Mouse (Mus musculus) c-Kit-positive CD71-positive TER-119-negative erythroid progenitor cells, embryonic 14.5 days (primary cell): ENCODE data around the gene Msrb3.

Experiments
- DNase-seq: peaks from one replicate; pipeline ENCODE4 v3.0.0-alpha.2; 2013; ENCODE audit warnings: low read depth

The Msrb3 gene

DNA sequence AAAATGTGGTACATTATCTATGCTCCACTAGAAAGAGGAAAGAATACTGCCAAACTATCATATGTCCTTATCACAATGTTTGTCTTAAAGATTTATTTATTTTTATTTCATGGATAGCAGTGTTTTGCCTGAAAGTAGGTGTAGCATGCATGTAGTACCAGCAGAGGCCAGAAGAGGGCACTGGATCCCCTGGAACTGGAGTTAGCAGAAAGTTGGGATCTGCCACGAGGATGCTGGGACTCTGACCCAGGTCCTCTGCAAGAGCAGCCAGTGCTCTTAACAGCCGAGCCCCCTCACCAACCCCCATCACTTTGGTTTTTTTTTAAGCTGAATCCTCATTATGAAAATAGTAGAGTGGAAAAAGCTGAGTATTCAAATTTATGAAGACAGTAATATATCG is 37.7 kb downstream of the Msrb3 start:
- DNase-seq = no peak

DNA sequence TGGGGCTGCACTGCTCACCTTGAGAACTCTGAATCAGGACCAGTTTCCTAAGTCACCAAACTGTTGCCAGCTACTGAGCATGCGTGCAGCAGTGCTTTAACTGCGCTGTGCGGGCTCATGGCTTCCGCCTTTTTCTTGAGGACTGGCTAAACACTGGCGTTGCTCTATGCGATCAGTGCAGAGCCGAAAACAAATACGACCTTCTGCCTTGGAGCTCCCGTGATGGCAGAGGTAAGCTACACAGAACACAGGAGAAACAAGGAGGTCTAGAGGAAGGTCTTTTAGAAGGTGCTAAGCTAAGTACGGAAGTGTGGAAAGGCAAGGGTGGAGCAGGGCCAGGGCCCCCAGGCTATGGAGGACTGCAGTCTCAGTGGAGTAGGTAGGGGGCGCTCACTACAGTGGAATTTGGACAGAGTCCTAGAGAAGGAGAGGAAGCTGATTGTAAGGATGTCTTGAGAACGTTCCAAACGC is 41.3 kb downstream of the Msrb3 start:
- DNase-seq = peak; percentile 28

GRCm38 (mm10) chr10:120854329-120854728 is 44.6 kb downstream of the Msrb3 start:
- no peak for DNase-seq

- no peak for DNase-seq
Observed at GRCm38 (mm10) chr10:120853816-120854215, 45.1 kb downstream of the Msrb3 start.

- DNase-seq = no peak
Observed at GRCm38 (mm10) chr10:120851196-120851781, 47.6 kb downstream of the Msrb3 start.

DNA sequence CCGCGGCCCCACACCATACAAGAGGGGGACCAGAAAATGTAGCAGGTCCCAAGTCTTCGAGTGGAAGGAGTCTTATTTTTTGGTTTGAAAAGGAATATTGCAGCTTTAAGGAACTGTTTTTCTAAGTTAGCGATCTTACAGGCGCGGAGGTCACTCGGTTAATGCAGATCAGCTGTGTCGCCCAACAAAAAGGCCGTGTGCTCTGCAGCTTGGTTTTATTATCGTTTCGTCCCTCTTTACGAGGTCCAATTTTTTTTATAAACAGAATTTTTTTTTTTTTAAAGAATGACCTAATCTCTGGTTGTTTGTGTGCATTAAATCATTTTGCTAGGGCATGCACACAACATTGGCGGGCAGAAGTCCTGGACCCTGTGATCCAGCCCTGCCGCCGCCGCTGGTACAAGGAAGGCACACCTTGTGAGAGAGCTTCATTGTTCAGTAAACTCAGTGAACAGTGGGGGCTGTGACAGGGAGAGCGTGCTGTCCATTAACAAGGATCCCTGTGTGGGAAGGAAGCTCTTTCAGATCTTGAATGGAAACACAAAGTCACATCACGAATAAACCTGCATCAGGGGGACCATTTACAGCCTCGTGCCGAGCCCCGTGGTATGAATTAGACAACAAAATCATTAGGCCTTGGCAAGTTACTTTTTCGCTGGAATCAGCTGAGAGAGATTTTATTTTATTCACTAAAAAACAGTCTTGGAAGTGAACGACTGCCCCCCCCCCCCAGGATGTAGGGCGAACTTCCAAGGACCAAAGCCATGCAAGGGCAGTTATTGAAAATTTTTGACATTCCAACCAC is 48.3 kb downstream of the Msrb3 start:
- DNase-seq = no peak

DNA sequence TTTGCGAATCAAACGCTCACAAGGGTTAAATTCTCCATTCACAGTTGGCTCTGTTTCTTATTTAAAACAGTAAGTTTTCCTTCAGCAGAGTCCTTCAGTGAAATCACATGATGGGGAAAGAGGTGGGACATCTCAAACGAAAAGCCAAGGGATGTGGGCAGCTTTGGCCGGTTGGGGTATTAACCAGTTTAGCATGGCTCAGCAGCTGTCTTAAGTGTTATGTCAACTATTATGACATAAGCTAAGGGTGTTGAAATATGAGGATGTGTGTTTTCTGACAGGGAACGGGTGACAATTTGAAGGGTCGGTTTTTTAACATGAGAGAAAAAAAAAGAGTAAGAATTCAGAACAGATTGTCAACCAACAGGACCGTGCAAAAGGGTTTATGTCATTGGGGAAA is 50.2 kb downstream of the Msrb3 start:
- no peak for DNase-seq

- DNase-seq = no peak
Observed at GRCm38 (mm10) chr10:120847785-120848184, 51.1 kb downstream of the Msrb3 start.

- DNase-seq = no peak
Observed at GRCm38 (mm10) chr10:120839966-120840365, 58.9 kb downstream of the Msrb3 start.

GRCm38 (mm10) chr10:120834531-120834930 is 64.4 kb downstream of the Msrb3 start:
- DNase-seq = no peak

- DNase-seq = no peak
Observed at GRCm38 (mm10) chr10:120833836-120834235, 65.1 kb downstream of the Msrb3 start.

- no peak for DNase-seq
Observed at GRCm38 (mm10) chr10:120827761-120828160, 71.1 kb downstream of the Msrb3 start.

GRCm38 (mm10) chr10:120826795-120827669 is 71.9 kb downstream of the Msrb3 start:
- DNase-seq = no peak

- DNase-seq = no peak
Observed at GRCm38 (mm10) chr10:120826381-120826780, 72.5 kb downstream of the Msrb3 start.

DNA sequence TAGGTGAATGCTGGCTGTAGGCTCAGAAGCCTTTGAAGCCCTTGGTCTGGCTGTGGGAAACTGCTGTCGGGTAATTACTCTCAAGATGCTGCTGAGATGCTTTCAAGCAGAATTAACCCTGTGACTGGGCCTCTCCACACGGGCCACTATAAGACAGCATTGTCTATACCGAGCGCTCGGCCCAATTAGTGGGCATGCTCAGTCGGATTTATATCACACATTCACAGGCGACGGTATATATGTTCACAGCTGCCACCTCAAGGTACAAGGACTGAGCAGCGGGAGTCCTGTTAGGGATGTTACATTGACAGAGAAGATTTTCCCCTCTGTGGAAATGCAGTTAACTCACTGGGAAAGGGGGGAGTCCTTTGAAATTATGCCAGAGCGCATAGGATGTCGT is 73.3 kb downstream of the Msrb3 start:
- no peak for DNase-seq

- DNase-seq = no peak
Observed at GRCm38 (mm10) chr10:120821491-120822358, 77.2 kb downstream of the Msrb3 start.

- DNase-seq = no peak
Observed at GRCm38 (mm10) chr10:120820781-120821300, 78.1 kb downstream of the Msrb3 start.

GRCm38 (mm10) chr10:120815290-120815689 is 83.6 kb downstream of the Msrb3 start:
- DNase-seq = no peak

GRCm38 (mm10) chr10:120811796-120812443 is 87.0 kb downstream of the Msrb3 start:
- DNase-seq = no peak

DNA sequence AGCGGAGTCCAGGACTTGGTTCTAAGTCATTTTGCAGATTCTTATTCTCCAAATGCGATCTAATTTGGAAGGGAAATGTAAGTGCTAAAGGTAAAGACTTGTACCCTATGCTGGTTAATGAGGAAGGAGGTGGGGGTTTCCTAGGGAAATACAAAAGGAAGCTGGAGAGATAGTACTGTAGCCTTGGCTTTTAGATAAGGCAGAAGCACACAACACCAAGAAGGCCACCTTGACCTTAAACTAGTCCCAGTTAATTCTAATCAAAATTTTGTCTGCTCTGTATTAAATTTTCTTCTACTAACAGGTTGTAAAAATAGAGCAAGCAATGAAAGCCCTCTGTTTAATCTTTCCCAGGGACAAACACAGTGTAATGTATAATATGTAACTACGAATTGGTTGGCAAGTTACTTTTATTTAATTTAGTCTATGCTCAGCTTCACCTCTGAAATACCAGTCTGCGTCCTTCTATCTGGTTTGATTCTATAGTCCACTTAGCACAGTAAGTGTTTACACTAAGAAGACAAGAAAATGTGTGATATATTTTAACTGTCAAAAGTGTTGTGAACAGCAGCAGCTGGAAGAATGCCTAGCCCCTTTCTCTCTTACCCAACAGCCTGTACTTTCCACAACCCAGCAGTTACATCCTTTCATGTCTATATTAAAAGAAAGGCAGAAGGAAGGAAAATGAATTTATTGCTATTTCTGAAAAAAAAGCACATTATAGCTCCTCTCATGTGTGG is 87.9 kb downstream of the Msrb3 start:
- no peak for DNase-seq
